Mouse (Mus musculus) cerebellum, adult 2 months (tissue): ENCODE results near the gene Ccdc148. TPM values are rescaled to one million over a fixed set of nuclear protein-coding genes. Genes with fewer than 3 reads are reported as not detected.

Experiments
- DNase-seq, 2 experiments: peaks; one replicate each; pipeline ENCODE4 v3.0.0; 2021
- H3K27ac ChIP-seq: fragments of 200-500 bp; 2 replicates; pipeline ENCODE4 v1.5.1; 2012; ENCODE audit warnings: low read length, control low read depth, inconsistent platforms; ENCODE audit not compliant: insufficient read depth
- H3K27me3 ChIP-seq: fragments of 200-500 bp; 2 replicates; pipeline ENCODE4 v1.6.1; 2012; ENCODE audit warnings: inconsistent platforms, mild to moderate bottlenecking, low read length, moderate library complexity; ENCODE audit not compliant: control insufficient read depth, insufficient read depth
- H3K4me1 ChIP-seq: fragments of 200-500 bp; 2 replicates; pipeline ENCODE4 v1.6.1; 2011; ENCODE audit warnings: low read length; ENCODE audit not compliant: control insufficient read depth, insufficient read depth
- H3K4me3 ChIP-seq: fragments of 200-500 bp; replicated peaks from 2 replicates; pipeline ENCODE3; 2011; ENCODE audit warnings: mild to moderate bottlenecking, low read depth, low read length, control low read depth; ENCODE audit not compliant: insufficient read depth
- CTCF ChIP-seq: fragments of 200-500 bp; IDR thresholded peaks from 2 replicates; pipeline ENCODE4 v1.5.1; 2011; ENCODE audit warnings: low read depth, mild to moderate bottlenecking, control low read depth, low read length, moderate library complexity, borderline replicate concordance; ENCODE audit not compliant: insufficient read depth
- POLR2A ChIP-seq: fragments of 200-500 bp; IDR thresholded peaks from 2 replicates; pipeline ENCODE4 v1.6.1; 2011; ENCODE audit warnings: low read length, control low read depth, borderline replicate concordance; ENCODE audit not compliant: insufficient read depth
- WGBS: fragments of 180-500 bp; shearing (Covaris S2); methylation state at CpG from one replicate; pipeline ENCODE4 v1.1.7; 2018; 5-methylcytosine and 5-hydroxymethylcytosine counted together
- polyA plus RNA-seq: library from polyadenylated mRNA; depleted of rRNA; stranded (reverse); fragments of >200 nt; gene quantifications from 2 replicates; pipeline ENCODE4 v1.2.3, GENCODE M21; 2012

Gene Ccdc148
- polyA plus RNA-seq, 1 experiment: 4.0 TPM

GRCm38 (mm10) chr2:58997151-58997550 is 163.3 kb downstream of the Ccdc148 start:
- DNase-seq: no peak
- H3K27ac ChIP-seq: no peak overlapping the region
- H3K4me1 ChIP-seq: no peaks in the 10 kb centered on the region
- no peaks in the 10 kb centered on the region for H3K27me3 ChIP-seq
- no peak for TF ChIP-seq POLR2A
- H3K4me3 ChIP-seq: no peak overlapping the region
- WGBS: 86% methylated on average over 2 of the region's 2 CpGs

- Histone ChIP-seq H3K4me1 (no peaks in the 10 kb centered on the region), H3K27ac (no peak overlapping the region), H3K4me3 (no peak overlapping the region), H3K27me3 (no peaks in the 10 kb centered on the region)
- DNase-seq: no peak
- no peak for TF ChIP-seq POLR2A
- TF ChIP-seq CTCF: no peak
- 40% methylated on average over 14 of the region's 14 CpGs for WGBS
Measured at GRCm38 (mm10) chr2:58992431-58993191, 167.9 kb downstream of the Ccdc148 start.

GRCm38 (mm10) chr2:58978095-58978494 is 182.4 kb downstream of the Ccdc148 start:
- TF ChIP-seq CTCF (no peak), POLR2A (no peak)
- H3K27ac ChIP-seq: no peak overlapping the region
- H3K4me3 ChIP-seq: no peak overlapping the region
- no peak for DNase-seq
- no peaks in the 10 kb centered on the region for H3K27me3 ChIP-seq
- 91% methylated on average over 7 of the region's 7 CpGs for WGBS
- H3K4me1 ChIP-seq: no peaks in the 10 kb centered on the region

- WGBS: 82% methylated on average over 9 of the region's 9 CpGs
- no peak for DNase-seq
- Histone ChIP-seq H3K4me1 (no peaks in the 10 kb centered on the region), H3K27me3 (no peaks in the 10 kb centered on the region), H3K4me3 (no peak overlapping the region), H3K27ac (no peak overlapping the region)
- TF ChIP-seq CTCF (no peak), POLR2A (no peak)
Measured at GRCm38 (mm10) chr2:58971507-58972275, 188.8 kb downstream of the Ccdc148 start.

GRCm38 (mm10) chr2:58956770-58957300 is 203.6 kb downstream of the Ccdc148 start:
- Histone ChIP-seq H3K4me1 (no peaks in the 10 kb centered on the region), H3K4me3 (no peak overlapping the region), H3K27me3 (no peaks in the 10 kb centered on the region), H3K27ac (no peak overlapping the region)
- DNase-seq: no peak
- TF ChIP-seq POLR2A (no peak), CTCF (no peak)
- 39% methylated on average over 2 of the region's 2 CpGs for WGBS

- no peak for DNase-seq
- Histone ChIP-seq H3K27ac (no peak overlapping the region), H3K4me3 (no peak overlapping the region), H3K4me1 (no peaks in the 10 kb centered on the region), H3K27me3 (no peaks in the 10 kb centered on the region)
- TF ChIP-seq POLR2A (no peak), CTCF (no peak)
- WGBS: 62% methylated on average over 2 of the region's 2 CpGs
Measured at GRCm38 (mm10) chr2:58956351-58956750, 204.1 kb downstream of the Ccdc148 start.

GRCm38 (mm10) chr2:58952101-58952500 is 208.4 kb downstream of the Ccdc148 start:
- 56% methylated on average over 3 of the region's 3 CpGs for WGBS
- no peaks in the 10 kb centered on the region for H3K27me3 ChIP-seq

GRCm38 (mm10) chr2:58948796-58949195 is 211.7 kb downstream of the Ccdc148 start:
- TF ChIP-seq POLR2A: no peak
- no peak for TF ChIP-seq CTCF
- H3K27ac ChIP-seq: no peak overlapping the region
- WGBS: 11% methylated on average over 7 of the region's 7 CpGs
- H3K27me3 ChIP-seq: no peaks in the 10 kb centered on the region
- DNase-seq: no peak
- no peak overlapping the region for H3K4me3 ChIP-seq
- no peaks in the 10 kb centered on the region for H3K4me1 ChIP-seq

More at GRCm38 (mm10) chr2:58952101-58952500, 208.4 kb downstream of the Ccdc148 start:
- TF ChIP-seq POLR2A: no peak
- TF ChIP-seq CTCF: no peak
- Histone ChIP-seq H3K4me1 (no peaks in the 10 kb centered on the region), H3K4me3 (no peak overlapping the region), H3K27ac (no peak overlapping the region)
- no peak for DNase-seq
